Mouse (Mus musculus): ENCODE measurements at regions not wholly inside any gene's neighbourhood (a gene's known extent, or its start where the extent isn't known, plus 50 kb on each side); places are given as distances from the start of the nearest gene placed in this dataset.
A peak's percentile ranks its signal among the peaks of the same experiment; 100 is the strongest.
"Not testable (repeated sequence)": the region's sequence is repeated elsewhere in the genome, so short reads cannot be mapped to it uniquely, and the experiment has no call there.

- Histone ChIP-seq H3K36me3 (no peaks in the 10 kb centered on the region), H3K4me3 (no peak overlapping the region), H3K27me3 (ENCODE audit: insufficient read depth, poor library complexity, severe bottlenecking) (no peaks in the 10 kb centered on the region), H3K9me3 (no peaks in the 10 kb centered on the region), H3K4me1 (no peaks in the 10 kb centered on the region), H3K27ac (no peak overlapping the region)
- WGBS: 79% methylated on average over 6 of the region's 6 CpGs
- no peak for DNase-seq (ENCODE audit: low spot score)
Measured at GRCm38 (mm10) chr2:44513080-44513724, 414.3 kb downstream of the Gtdc1 start.

GRCm38 (mm10) chr2:44512334-44512733 is 415.1 kb downstream of the Gtdc1 start:
- Histone ChIP-seq H3K27ac (no peak overlapping the region), H3K9me3 (no peaks in the 10 kb centered on the region), H3K36me3 (no peaks in the 10 kb centered on the region), H3K4me1 (no peaks in the 10 kb centered on the region), H3K4me3 (no peak overlapping the region), H3K27me3 (ENCODE audit: insufficient read depth, poor library complexity, severe bottlenecking) (no peaks in the 10 kb centered on the region)
- WGBS: 71% methylated on average over 8 of the region's 8 CpGs
- DNase-seq (ENCODE audit: low spot score): no peak

- H3K4me1 ChIP-seq: no peaks in the 10 kb centered on the region
- no peak for DNase-seq (ENCODE audit: low spot score)
- H3K36me3 ChIP-seq: no peaks in the 10 kb centered on the region
- no peak overlapping the region for H3K4me3 ChIP-seq
- no peaks in the 10 kb centered on the region for H3K9me3 ChIP-seq
- no peak overlapping the region for H3K27ac ChIP-seq
- WGBS: 90% methylated on average over 4 of the region's 4 CpGs
- H3K27me3 ChIP-seq (ENCODE audit: insufficient read depth, poor library complexity, severe bottlenecking): no peaks in the 10 kb centered on the region
Measured at GRCm38 (mm10) chr2:44509101-44509500, 418.4 kb downstream of the Gtdc1 start.

- no peak overlapping the region for H3K27ac ChIP-seq
- WGBS: 39% methylated on average over 6 of the region's 6 CpGs
Measured at GRCm38 (mm10) chr2:44504273-44504672, 423.2 kb downstream of the Gtdc1 start.

GRCm38 (mm10) chr2:44490806-44491205 is 436.7 kb downstream of the Gtdc1 start:
- H3K27me3 ChIP-seq (ENCODE audit: insufficient read depth, poor library complexity, severe bottlenecking); H3K9me3 ChIP-seq; H3K27ac ChIP-seq; H3K4me1 ChIP-seq; H3K36me3 ChIP-seq; H3K4me3 ChIP-seq; DNase-seq (ENCODE audit: low spot score): not testable (repeated sequence)
- 72% methylated on average over 1 of the region's 1 CpGs for WGBS

More at GRCm38 (mm10) chr2:44504273-44504672, 423.2 kb downstream of the Gtdc1 start:
- Histone ChIP-seq H3K4me1 (no peaks in the 10 kb centered on the region), H3K4me3 (no peak overlapping the region), H3K9me3 (no peaks in the 10 kb centered on the region), H3K27me3 (ENCODE audit: insufficient read depth, poor library complexity, severe bottlenecking) (no peaks in the 10 kb centered on the region), H3K36me3 (no peaks in the 10 kb centered on the region)
- peak; percentile 77 for DNase-seq (ENCODE audit: low spot score)

- 88% methylated on average over 4 of the region's 4 CpGs for WGBS
- no peak overlapping the region for H3K4me3 ChIP-seq
Measured at GRCm38 (mm10) chr2:44490230-44490629, 437.2 kb downstream of the Gtdc1 start.

GRCm38 (mm10) chr2:44485880-44486279 is 441.6 kb downstream of the Gtdc1 start:
- H3K4me3 ChIP-seq: no peak overlapping the region
- WGBS: 74% methylated on average over 14 of the region's 14 CpGs
- no peak overlapping the region for H3K27ac ChIP-seq
- no peak for DNase-seq (ENCODE audit: low spot score)
- no peaks in the 10 kb centered on the region for H3K9me3 ChIP-seq
- no peaks in the 10 kb centered on the region for H3K27me3 ChIP-seq (ENCODE audit: insufficient read depth, poor library complexity, severe bottlenecking)
- no peaks in the 10 kb centered on the region for H3K36me3 ChIP-seq
- no peaks in the 10 kb centered on the region for H3K4me1 ChIP-seq

More at GRCm38 (mm10) chr2:44490230-44490629, 437.2 kb downstream of the Gtdc1 start:
- H3K27ac ChIP-seq: no peak overlapping the region
- no peaks in the 10 kb centered on the region for H3K27me3 ChIP-seq (ENCODE audit: insufficient read depth, poor library complexity, severe bottlenecking)
- DNase-seq (ENCODE audit: low spot score): no peak
- H3K36me3 ChIP-seq: no peaks in the 10 kb centered on the region
- no peaks in the 10 kb centered on the region for H3K4me1 ChIP-seq
- H3K9me3 ChIP-seq: no peaks in the 10 kb centered on the region

GRCm38 (mm10) chr2:44479746-44480145 is 447.7 kb downstream of the Gtdc1 start:
- no peaks in the 10 kb centered on the region for H3K27me3 ChIP-seq (ENCODE audit: insufficient read depth, poor library complexity, severe bottlenecking)
- H3K27ac ChIP-seq: no peak overlapping the region
- DNase-seq (ENCODE audit: low spot score): no peak
- no peaks in the 10 kb centered on the region for H3K36me3 ChIP-seq
- no peaks in the 10 kb centered on the region for H3K4me1 ChIP-seq
- no peak overlapping the region for H3K4me3 ChIP-seq
- 91% methylated on average over 5 of the region's 5 CpGs for WGBS
- 0 out of 2 replicates have a peak, but pooled peaks cover 2% of the 10 kb centered on the region for H3K9me3 ChIP-seq

GRCm38 (mm10) chr2:44475456-44475855 is 452.0 kb downstream of the Gtdc1 start:
- Histone ChIP-seq H3K27me3 (ENCODE audit: insufficient read depth, poor library complexity, severe bottlenecking) (no peaks in the 10 kb centered on the region), H3K27ac (no peak overlapping the region), H3K4me1 (no peaks in the 10 kb centered on the region), H3K36me3 (no peaks in the 10 kb centered on the region), H3K9me3 (0 out of 2 replicates have a peak, but pooled peaks cover 2% of the 10 kb centered on the region), H3K4me3 (no peak overlapping the region)
- WGBS: 86% methylated on average over 1 of the region's 1 CpGs
- no peak for DNase-seq (ENCODE audit: low spot score)

GRCm38 (mm10) chr2:44474653-44475052 is 452.8 kb downstream of the Gtdc1 start:
- H3K27me3 ChIP-seq (ENCODE audit: insufficient read depth, poor library complexity, severe bottlenecking): no peaks in the 10 kb centered on the region
- H3K9me3 ChIP-seq: 0 out of 2 replicates have a peak, but pooled peaks cover 2% of the 10 kb centered on the region
- no peak overlapping the region for H3K27ac ChIP-seq
- H3K4me3 ChIP-seq: no peak overlapping the region
- DNase-seq (ENCODE audit: low spot score): no peak
- H3K4me1 ChIP-seq: no peaks in the 10 kb centered on the region
- WGBS: 18% methylated on average over 3 of the region's 3 CpGs
- no peaks in the 10 kb centered on the region for H3K36me3 ChIP-seq

- no peaks in the 10 kb centered on the region for H3K36me3 ChIP-seq
- H3K9me3 ChIP-seq: 0 out of 2 replicates have a peak, but pooled peaks cover 2% of the 10 kb centered on the region
- no peak for DNase-seq (ENCODE audit: low spot score)
- no peak overlapping the region for H3K27ac ChIP-seq
- H3K27me3 ChIP-seq (ENCODE audit: insufficient read depth, poor library complexity, severe bottlenecking): no peaks in the 10 kb centered on the region
- H3K4me1 ChIP-seq: no peaks in the 10 kb centered on the region
- H3K4me3 ChIP-seq: no peak overlapping the region
Measured at GRCm38 (mm10) chr2:44471381-44471780, 456.1 kb downstream of the Gtdc1 start.

GRCm38 (mm10) chr2:44470953-44471352 is 456.5 kb downstream of the Gtdc1 start:
- Histone ChIP-seq H3K4me3 (no peak overlapping the region), H3K4me1 (no peaks in the 10 kb centered on the region), H3K27ac (no peak overlapping the region), H3K36me3 (no peaks in the 10 kb centered on the region), H3K27me3 (ENCODE audit: insufficient read depth, poor library complexity, severe bottlenecking) (no peaks in the 10 kb centered on the region), H3K9me3 (0 out of 2 replicates have a peak, but pooled peaks cover 2% of the 10 kb centered on the region)
- 89% methylated on average over 5 of the region's 5 CpGs for WGBS
- DNase-seq (ENCODE audit: low spot score): no peak

GRCm38 (mm10) chr2:44464631-44465030 is 462.8 kb downstream of the Gtdc1 start:
- DNase-seq (ENCODE audit: low spot score): no peak
- WGBS: 89% methylated on average over 7 of the region's 7 CpGs
- Histone ChIP-seq H3K4me1 (0 out of 2 replicates have a peak, but pooled peaks cover 6% of the 10 kb centered on the region), H3K27me3 (ENCODE audit: insufficient read depth, poor library complexity, severe bottlenecking) (no peaks in the 10 kb centered on the region), H3K27ac (no peak overlapping the region), H3K9me3 (no peaks in the 10 kb centered on the region), H3K36me3 (no peaks in the 10 kb centered on the region), H3K4me3 (no peak overlapping the region)
